Mouse (Mus musculus): ENCODE data around the gene Ylpm1. TPM values are rescaled to one million over a fixed set of nuclear protein-coding genes. Genes with fewer than 3 reads are reported as not detected.

The Ylpm1 gene
- 36.8 and 40.2 TPM in 2 replicates for polyA plus RNA-seq (2015; fragmentation: Nextera tagmentation; extraction: Ambion mirVana)

DNA sequence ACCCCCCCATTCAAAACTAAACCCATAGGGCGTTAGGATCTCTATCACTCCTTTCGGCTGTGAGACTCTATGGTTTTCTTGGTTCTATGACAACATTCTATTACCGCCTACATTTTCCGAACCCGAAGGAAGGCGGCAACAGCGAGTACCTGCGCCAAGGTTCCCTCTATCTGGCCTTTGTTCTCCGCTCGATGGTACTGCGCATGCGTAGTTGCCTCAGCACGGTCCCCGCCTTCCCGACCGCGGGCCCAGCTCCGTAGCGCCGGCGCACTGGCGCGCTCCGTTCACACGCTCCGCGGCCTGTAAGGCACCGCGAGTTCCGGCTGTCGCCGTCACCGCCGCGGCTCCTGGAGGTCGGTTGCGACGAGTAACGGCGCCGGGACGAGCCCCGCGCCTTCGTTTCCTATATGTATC is at the start of gene Ylpm1:
Gene Ylpm1 (plus strand): TSS at position 239 of the 414 bp plus-strand sequence.
- peak within 1 kb of the TSS; percentile 95 for H3K27ac ChIP-seq (replicated peaks)
- H3K4me1 ChIP-seq (replicated peaks): peaks cover 25% of the 10 kb centered on the region
- under 1% methylated on average over 45 of the region's 45 CpGs for WGBS
- H3K4me3 ChIP-seq: peak within 1 kb of the TSS; percentile 98
- H3K4me2 ChIP-seq: peak within 1 kb of the TSS; percentile 94
- no peaks in the 10 kb centered on the region for H3K36me3 ChIP-seq
- H3K9me3 ChIP-seq: no peaks in the 10 kb centered on the region
- peak within 1 kb of the TSS; percentile 99 for H3K9ac ChIP-seq
- ATAC-seq (ENCODE audit: low read depth): peak; percentile 99
- no peaks in the 10 kb centered on the region for H3K27me3 ChIP-seq

DNA sequence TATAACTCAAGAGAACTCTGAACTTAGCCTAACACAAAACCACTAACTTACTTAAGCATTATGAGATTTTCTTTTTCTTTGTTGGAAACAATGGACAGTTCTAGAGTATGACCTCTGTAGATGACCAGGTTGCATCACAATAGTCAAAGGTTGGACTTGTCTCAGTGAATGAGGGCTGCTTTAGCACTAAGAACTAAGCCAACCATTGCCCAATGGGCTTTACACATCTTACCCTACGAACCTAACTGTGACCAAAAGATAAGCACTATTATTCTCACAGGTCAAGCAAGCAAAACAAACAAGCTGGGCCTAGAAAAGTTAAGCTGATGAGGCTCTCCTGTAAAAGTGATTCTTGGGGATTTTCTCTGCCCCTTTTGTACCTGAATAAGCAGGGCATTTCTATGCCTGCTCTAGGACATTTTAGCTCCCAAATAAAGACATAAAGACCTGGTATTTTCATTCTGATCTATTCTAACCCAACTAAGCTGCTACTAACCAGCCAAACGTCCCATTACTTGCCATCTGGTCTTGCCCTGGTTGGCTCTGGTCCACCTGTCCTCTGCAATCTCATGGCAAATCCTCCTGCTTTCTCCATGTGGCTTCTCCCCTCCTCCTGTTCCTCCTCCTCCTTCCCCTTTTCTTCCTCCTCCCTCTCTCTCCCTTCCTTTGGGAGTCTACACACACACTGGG is 48.1 kb upstream of the Ylpm1 start:
- Histone ChIP-seq H3K9ac (no peak overlapping the region), H3K36me3 (peaks cover 60% of the 10 kb centered on the region), H3K27ac (replicated peaks) (no peak overlapping the region), H3K4me3 (no peak overlapping the region), H3K9me3 (no peaks in the 10 kb centered on the region), H3K4me2 (no peak overlapping the region), H3K27me3 (no peaks in the 10 kb centered on the region), H3K4me1 (replicated peaks) (no peaks in the 10 kb centered on the region)
- 82% methylated on average over 2 of the region's 2 CpGs for WGBS
- ATAC-seq (ENCODE audit: low read depth): no peak

DNA sequence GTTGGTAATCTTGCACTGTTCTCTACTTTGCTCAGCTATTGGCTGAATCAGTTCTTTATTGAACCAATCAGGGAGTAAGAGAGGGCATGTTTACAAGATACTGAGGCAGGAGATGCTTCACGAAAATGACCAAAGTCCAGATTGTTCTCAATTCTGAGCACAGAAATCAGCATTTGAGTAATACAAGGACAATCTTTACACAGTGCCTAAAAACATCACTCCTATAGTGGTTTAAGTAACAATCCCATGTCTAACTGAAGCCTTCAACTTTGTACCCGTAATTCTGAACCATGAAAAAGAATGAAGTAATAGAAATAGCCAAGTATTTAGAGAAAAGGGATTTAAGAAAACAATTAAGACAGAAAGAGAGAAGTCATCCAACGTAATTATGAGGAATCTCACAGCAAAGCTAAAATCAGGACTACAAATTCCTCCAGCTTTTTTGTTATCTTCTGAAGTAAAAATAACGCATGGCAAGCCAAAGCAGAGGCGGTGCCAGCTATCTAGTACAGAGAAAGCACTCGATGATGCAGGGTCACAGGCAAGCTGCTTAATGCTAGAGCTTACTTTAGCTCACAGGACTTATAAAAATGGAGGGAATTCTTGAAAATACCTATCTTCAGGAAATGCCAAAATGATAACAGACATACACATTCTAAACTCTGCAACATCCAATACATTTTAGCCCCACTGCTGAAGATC is 47.4 kb upstream of the Ylpm1 start:
- H3K9ac ChIP-seq: no peak overlapping the region
- whole genome bisulfite sequencing: 92% methylated on average over 6 of the region's 6 CpGs
- H3K27me3 ChIP-seq: no peaks in the 10 kb centered on the region
- no peaks in the 10 kb centered on the region for H3K4me1 ChIP-seq (replicated peaks)
- H3K36me3 ChIP-seq: peaks cover 55% of the 10 kb centered on the region
- no peaks in the 10 kb centered on the region for H3K9me3 ChIP-seq
- no peak overlapping the region for H3K27ac ChIP-seq (replicated peaks)
- no peak overlapping the region for H3K4me2 ChIP-seq
- no peak for ATAC-seq (ENCODE audit: low read depth)
- no peak overlapping the region for H3K4me3 ChIP-seq

DNA sequence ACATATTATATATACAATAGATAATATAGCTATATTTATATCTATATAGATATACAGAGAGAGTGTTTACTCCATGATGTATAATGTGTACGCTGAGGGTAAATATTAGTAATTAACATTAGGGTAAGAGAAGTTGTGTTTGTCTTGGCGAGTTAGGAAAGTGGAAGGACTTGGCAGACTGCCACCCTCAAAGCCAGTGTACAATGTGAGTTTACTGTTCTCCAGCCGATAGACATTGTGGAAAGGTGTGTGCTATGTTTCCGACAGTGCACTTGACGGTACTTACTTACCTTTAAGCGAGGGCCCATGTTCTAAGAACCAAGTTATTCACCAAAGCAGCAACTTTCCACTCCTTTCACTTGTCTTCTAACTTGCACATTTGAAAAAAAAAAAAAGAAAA is 45.4 kb upstream of the Ylpm1 start:
- no peaks in the 10 kb centered on the region for H3K27me3 ChIP-seq
- H3K9ac ChIP-seq: no peak overlapping the region
- WGBS: 92% methylated on average over 6 of the region's 6 CpGs
- no peak overlapping the region for H3K4me2 ChIP-seq
- H3K4me3 ChIP-seq: no peak overlapping the region
- no peaks in the 10 kb centered on the region for H3K4me1 ChIP-seq (replicated peaks)
- H3K36me3 ChIP-seq: peaks cover 50% of the 10 kb centered on the region
- H3K9me3 ChIP-seq: no peaks in the 10 kb centered on the region
- H3K27ac ChIP-seq (replicated peaks): no peak overlapping the region
- ATAC-seq (ENCODE audit: low read depth): no peak

DNA sequence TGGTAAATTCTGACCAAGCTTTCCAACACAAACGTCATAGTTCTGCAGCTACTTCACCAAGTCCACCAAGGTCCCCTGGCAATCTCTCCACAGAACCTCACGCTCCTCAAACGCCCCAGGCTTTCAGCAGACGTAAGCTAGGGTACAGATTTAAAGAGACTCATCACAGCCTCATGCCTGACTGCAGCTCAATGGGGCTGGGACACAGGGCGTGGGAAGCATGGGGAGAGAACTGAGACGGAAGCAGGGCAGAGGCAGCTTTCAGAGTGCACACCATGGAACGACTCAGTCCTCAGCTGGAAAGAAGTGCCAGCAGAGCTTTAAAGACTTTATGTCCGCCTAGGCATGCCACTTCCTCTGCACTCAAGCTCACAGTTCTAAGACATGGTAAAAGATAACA is 44.6 kb upstream of the Ylpm1 start:
- no peak for ATAC-seq (ENCODE audit: low read depth)
- Histone ChIP-seq H3K36me3 (peaks cover 54% of the 10 kb centered on the region), H3K9ac (no peak overlapping the region), H3K27me3 (no peaks in the 10 kb centered on the region), H3K9me3 (no peaks in the 10 kb centered on the region), H3K4me1 (replicated peaks) (no peaks in the 10 kb centered on the region), H3K27ac (replicated peaks) (no peak overlapping the region), H3K4me3 (no peak overlapping the region), H3K4me2 (no peak overlapping the region)
- 60% methylated on average over 8 of the region's 8 CpGs for WGBS

DNA sequence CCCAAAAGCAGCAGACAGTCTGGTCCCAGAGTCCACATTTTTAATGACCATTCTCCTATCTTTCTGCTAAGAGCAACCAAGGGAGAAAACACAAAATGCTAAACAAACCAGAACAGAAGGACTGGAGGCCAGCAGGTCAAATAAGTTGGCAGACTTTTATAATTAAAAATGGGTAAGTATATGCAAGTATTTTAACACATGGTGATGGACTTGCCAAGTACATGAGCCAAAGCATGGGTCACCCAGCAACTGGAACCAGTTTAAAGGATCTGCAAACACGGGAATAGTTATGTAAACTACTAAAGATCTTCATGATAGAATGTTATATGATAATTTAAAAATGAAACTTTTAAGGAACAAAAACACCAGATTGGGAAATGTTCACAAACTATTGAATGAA is 43.8 kb upstream of the Ylpm1 start:
- Histone ChIP-seq H3K27ac (replicated peaks) (no peak overlapping the region), H3K27me3 (no peaks in the 10 kb centered on the region), H3K36me3 (peaks cover 47% of the 10 kb centered on the region), H3K4me2 (no peak overlapping the region), H3K4me1 (replicated peaks) (no peaks in the 10 kb centered on the region), H3K4me3 (no peak overlapping the region), H3K9ac (no peak overlapping the region), H3K9me3 (no peaks in the 10 kb centered on the region)
- no peak for ATAC-seq (ENCODE audit: low read depth)
- 83% methylated on average over 1 of the region's 1 CpGs for WGBS

DNA sequence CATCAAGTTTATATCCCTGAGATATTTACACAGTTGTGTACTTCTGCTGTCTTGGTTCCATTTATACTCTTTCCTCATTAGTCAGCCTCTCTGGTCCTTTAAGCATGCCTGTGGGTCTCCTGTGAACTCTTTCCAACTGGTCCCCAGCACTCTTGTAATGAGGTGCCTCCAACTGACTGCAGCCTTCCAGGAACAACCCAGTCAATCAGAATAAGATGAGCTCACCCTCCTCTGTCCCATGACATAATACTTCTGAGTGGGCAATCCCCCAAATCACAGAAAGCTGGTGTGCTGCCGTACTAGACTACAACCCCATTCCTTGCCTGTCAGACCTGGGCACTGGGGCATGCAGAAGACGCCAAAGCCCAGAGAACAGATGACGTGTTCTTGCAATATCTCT is 39.8 kb upstream of the Ylpm1 start:
- ATAC-seq (ENCODE audit: low read depth): no peak
- Histone ChIP-seq H3K9ac (no peak overlapping the region), H3K4me2 (no peak overlapping the region), H3K36me3 (peaks cover 35% of the 10 kb centered on the region), H3K4me1 (replicated peaks) (no peaks in the 10 kb centered on the region), H3K9me3 (no peaks in the 10 kb centered on the region), H3K4me3 (no peak overlapping the region), H3K27me3 (no peaks in the 10 kb centered on the region), H3K27ac (replicated peaks) (no peak overlapping the region)
- WGBS: 97% methylated on average over 3 of the region's 3 CpGs

DNA sequence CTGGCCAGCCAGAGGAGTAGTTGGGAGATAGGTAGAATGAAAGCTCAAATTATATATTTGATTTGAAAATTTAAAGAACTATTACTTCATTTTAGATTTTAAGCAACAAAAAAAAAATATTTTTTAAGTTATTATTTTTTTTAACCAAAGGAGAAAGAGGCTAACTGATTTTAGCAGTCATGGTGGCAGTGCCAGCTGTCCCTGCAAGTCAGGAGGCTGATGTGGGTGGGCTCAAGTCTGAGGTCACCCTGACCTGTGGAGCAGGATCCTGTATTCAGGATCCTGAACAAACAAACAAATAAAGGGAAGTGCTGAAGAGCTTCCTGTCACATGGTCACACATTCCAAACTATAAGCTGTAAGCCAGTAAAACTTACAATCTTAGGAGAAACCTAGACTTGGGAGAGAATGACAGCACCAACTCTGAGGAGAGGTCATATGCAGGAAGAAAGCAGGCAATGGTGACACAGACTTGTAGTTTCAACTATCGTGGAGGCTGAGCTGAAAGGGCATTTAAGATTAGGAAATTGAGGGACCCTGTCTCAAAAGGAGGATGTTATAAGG is 37.2 kb upstream of the Ylpm1 start:
- Histone ChIP-seq H3K4me1 (replicated peaks) (no peaks in the 10 kb centered on the region), H3K36me3 (peaks cover 41% of the 10 kb centered on the region), H3K27me3 (no peaks in the 10 kb centered on the region), H3K4me2 (no peak overlapping the region), H3K27ac (replicated peaks) (no peak overlapping the region), H3K9ac (no peak overlapping the region), H3K4me3 (no peak overlapping the region), H3K9me3 (no peaks in the 10 kb centered on the region)
- ATAC-seq (ENCODE audit: low read depth): no peak
- 89% methylated on average over 1 of the region's 1 CpGs for WGBS

DNA sequence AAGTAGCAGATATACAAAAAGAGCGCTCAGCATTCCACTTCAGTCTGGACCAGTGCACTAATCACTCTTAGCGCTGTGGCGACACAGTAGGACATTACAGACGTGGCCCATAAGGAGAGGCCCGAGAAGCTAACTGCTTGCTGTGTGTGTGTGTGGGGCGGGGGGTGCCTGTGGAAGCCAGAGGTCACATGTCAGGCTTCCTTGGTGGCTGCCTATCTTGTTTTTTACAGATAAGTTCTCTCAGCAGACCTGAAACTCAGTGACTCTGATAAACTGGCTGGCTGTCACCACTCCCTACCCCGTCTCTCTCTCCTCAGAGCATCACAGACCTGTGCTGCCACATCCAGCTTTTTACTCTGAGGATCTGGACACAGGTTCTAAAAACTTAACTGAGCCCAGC is 33.5 kb upstream of the Ylpm1 start:
- H3K9ac ChIP-seq: no peak overlapping the region
- 84% methylated on average over 7 of the region's 7 CpGs for WGBS
- no peak overlapping the region for H3K27ac ChIP-seq (replicated peaks)
- H3K4me3 ChIP-seq: no peak overlapping the region
- no peaks in the 10 kb centered on the region for H3K9me3 ChIP-seq
- H3K4me2 ChIP-seq: no peak overlapping the region
- H3K4me1 ChIP-seq (replicated peaks): no peaks in the 10 kb centered on the region; the same call in 1 of the 2 replicates
- H3K27me3 ChIP-seq: no peaks in the 10 kb centered on the region
- no peak for ATAC-seq (ENCODE audit: low read depth)
- H3K36me3 ChIP-seq: peaks cover 39% of the 10 kb centered on the region

DNA sequence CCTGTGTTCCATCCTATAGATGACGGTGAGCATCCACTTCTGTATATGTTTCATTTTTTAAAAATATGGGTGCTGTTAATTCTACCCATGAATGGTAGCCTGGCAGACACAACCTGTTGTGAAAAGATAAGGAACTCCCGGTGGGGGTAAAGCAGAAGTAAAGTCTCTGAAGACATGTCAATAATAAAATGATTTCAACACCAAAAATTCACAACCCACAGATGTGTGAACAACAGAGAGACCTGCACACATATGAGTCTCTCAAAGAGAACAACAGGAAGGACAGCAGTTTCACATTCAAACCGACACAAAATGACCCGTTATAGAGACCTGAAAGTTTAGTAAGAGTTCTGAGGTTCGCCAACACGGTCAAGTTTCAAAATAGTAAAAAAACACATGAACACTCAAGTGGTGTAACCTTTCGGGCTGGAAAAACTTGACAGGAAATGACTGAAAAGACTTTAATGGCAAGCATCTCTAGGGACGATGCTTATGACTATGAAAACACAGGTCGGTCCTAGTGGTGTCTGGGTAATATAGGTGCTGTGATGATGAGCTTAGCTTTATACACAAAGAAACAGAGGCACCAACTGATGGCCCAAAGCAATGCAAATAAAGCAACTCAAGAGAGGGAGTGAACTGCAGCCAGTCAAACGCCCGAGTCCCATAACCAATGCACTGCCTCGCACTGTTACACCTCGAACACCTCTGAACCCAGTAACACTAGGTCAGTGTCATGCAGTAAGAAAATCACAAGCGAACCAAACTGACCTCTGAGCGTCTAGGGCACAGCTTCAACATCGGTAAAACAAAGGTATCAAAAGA is 27.1 kb upstream of the Ylpm1 start:
- Histone ChIP-seq H3K27ac (replicated peaks) (no peak overlapping the region), H3K4me3 (peak overlapping the region; percentile 78), H3K9ac (peak overlapping the region; percentile 88; the same call in 1 of the 2 replicates), H3K9me3 (no peaks in the 10 kb centered on the region), H3K27me3 (no peaks in the 10 kb centered on the region), H3K4me1 (replicated peaks) (peaks cover 28% of the 10 kb centered on the region), H3K36me3 (peaks cover 25% of the 10 kb centered on the region), H3K4me2 (peak overlapping the region; percentile 97)
- 82% methylated on average over 16 of the region's 16 CpGs for WGBS
- no peak for ATAC-seq (ENCODE audit: low read depth)

DNA sequence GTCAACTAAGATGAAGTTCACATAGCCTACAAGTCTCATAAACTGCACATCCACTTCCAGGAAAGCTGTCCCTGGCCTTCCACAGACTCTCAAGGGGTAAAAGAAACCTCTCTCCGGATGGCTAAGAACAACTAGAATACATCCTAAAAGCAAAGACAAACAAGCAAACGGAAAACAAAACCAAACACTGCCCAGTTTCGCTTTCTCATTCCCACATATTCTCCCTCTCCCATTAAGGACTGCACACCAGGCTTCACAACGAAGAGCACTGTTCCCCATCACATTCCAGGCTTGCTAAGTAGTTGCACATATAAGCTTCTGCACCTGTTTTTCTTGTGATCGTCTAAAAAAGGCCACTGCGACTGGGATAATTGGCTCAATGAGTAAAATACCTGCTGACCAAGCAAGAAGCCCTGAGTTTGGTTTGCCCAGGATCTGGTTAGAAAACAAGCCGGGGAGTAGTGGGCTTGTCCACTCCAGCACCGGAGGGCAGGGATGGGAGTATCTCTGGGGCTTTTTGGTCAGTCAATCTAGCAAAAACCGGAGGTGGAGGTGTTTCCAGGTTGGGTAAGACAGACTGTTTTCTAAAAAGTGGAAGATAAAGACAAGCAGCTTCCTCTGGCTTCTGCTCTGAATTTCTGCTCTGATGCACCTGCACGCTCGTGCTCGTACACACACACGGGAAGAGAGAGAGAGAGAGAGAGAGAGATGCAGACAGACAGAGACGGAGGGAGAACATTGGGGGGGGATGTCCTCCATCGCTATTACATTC is 26.3 kb upstream of the Ylpm1 start:
- H3K9me3 ChIP-seq: no peaks in the 10 kb centered on the region
- peak overlapping the region; percentile 78 for H3K4me3 ChIP-seq
- H3K27ac ChIP-seq (replicated peaks): peak overlapping the region; percentile 63; the same call in 1 of the 2 replicates
- no peaks in the 10 kb centered on the region for H3K27me3 ChIP-seq
- peak overlapping the region; percentile 88 for H3K9ac ChIP-seq
- H3K36me3 ChIP-seq: peaks cover 25% of the 10 kb centered on the region
- WGBS: 31% methylated on average over 15 of the region's 15 CpGs
- ATAC-seq (ENCODE audit: low read depth): no peak
- peaks cover 28% of the 10 kb centered on the region for H3K4me1 ChIP-seq (replicated peaks)
- H3K4me2 ChIP-seq: peak overlapping the region; percentile 97

All from neural tube, embryonic 13.5 days (tissue).